Mouse (Mus musculus): ENCODE results near the gene Ssu72. TPM values are rescaled to one million over a fixed set of nuclear protein-coding genes. Genes with fewer than 3 reads are reported as not detected.
"Not testable (repeated sequence)": the region's sequence is repeated elsewhere in the genome, so short reads cannot be mapped to it uniquely, and the experiment has no call there.

Ssu72 gene
- polyA plus RNA-seq, 1 experiment from 2014 or later = 145 TPM

DNA sequence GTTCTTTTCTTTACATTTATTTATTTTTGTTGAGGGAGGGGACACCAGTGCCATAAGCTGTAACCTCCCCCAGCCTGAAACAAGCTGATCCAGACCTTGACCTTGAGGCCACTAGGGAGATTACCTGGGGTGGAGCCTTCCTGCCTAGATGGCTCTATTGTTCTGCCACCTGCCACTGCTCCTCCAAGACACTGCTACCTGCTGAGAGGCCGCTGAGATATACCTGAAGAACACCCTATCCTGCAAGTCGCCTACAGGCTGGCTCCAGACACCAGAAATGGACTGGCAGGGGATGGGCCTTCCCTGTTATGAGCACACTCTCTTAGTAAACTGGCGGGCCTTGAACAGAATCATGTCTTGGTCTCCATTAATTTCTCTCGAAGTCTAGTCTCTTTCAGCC lies 34.4 kb upstream of the Ssu72 start:
- H3K27ac ChIP-seq (ENCODE audit: low read length); H3K4me2 ChIP-seq (replicated peaks; ENCODE audit: low read depth, low read length); H3K4me3 ChIP-seq (ENCODE audit: low read depth, low read length); H3K27me3 ChIP-seq (ENCODE audit: control insufficient read depth, insufficient read depth, low read length); H3K36me3 ChIP-seq (ENCODE audit: control insufficient read depth, insufficient read depth, low read length); H3K9ac ChIP-seq (replicated peaks; ENCODE audit: low read depth, low read length); H3K9me3 ChIP-seq (ENCODE audit: control insufficient read depth, low read depth, low read length); H3K4me1 ChIP-seq (ENCODE audit: control insufficient read depth, insufficient read depth, low read length); ATAC-seq (ENCODE audit: insufficient number of reproducible peaks, insufficient read depth, low FRiP score, low read depth): not testable (repeated sequence)
- whole genome bisulfite sequencing = 55% methylated on average over 4 of the region's 4 CpGs

DNA sequence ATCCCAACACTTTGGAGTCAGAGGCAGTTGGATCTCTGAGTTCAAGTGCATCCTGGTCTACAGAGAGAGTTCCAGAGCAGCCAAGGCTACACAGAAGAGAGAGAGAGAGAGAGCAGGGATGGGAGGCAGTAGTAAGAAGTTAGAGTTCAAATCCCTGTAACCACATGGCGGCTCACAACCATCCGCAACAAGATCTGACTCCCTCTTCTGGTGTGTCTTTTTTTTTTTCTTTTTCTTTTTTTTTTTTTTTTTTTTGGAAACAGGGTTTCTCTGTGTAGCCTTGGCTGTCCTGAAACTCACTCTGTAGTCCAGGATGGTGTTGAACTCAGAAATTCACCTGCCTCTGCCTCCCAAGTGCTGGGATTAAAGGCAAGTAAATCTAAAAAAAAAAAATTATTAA lies 32.5 kb upstream of the Ssu72 start:
- Histone ChIP-seq H3K9me3 (ENCODE audit: control insufficient read depth, low read depth, low read length) (no peaks in the 10 kb centered on the region), H3K4me2 (replicated peaks; ENCODE audit: low read depth, low read length) (no peak overlapping the region), H3K36me3 (ENCODE audit: control insufficient read depth, insufficient read depth, low read length) (no peaks in the 10 kb centered on the region), H3K4me3 (ENCODE audit: low read depth, low read length) (no peak overlapping the region), H3K27me3 (ENCODE audit: control insufficient read depth, insufficient read depth, low read length) (no peaks in the 10 kb centered on the region), H3K27ac (ENCODE audit: low read length) (no peak overlapping the region), H3K4me1 (ENCODE audit: control insufficient read depth, insufficient read depth, low read length) (peaks cover 6% of the 10 kb centered on the region; the same call in 1 of the 2 replicates), H3K9ac (replicated peaks; ENCODE audit: low read depth, low read length) (no peak overlapping the region; the same call in 1 of the 2 replicates)
- ATAC-seq (ENCODE audit: insufficient number of reproducible peaks, insufficient read depth, low FRiP score, low read depth) = no peak
- 50% methylated on average over 2 of the region's 2 CpGs for WGBS

GRCm38 (mm10) chr4:155675991-155676390 lies 28.6 kb upstream of the Ssu72 start:
- no peak overlapping the region for H3K4me2 ChIP-seq (replicated peaks; ENCODE audit: low read depth, low read length)
- H3K4me1 ChIP-seq (ENCODE audit: control insufficient read depth, insufficient read depth, low read length) = no peaks in the 10 kb centered on the region
- WGBS = 85% methylated on average over 2 of the region's 2 CpGs
- no peaks in the 10 kb centered on the region for H3K9me3 ChIP-seq (ENCODE audit: control insufficient read depth, low read depth, low read length)
- no peak for ATAC-seq (ENCODE audit: insufficient number of reproducible peaks, insufficient read depth, low FRiP score, low read depth)
- H3K36me3 ChIP-seq (ENCODE audit: control insufficient read depth, insufficient read depth, low read length) = no peaks in the 10 kb centered on the region
- no peak overlapping the region for H3K27ac ChIP-seq (ENCODE audit: low read length)
- H3K4me3 ChIP-seq (ENCODE audit: low read depth, low read length) = no peak overlapping the region
- H3K9ac ChIP-seq (replicated peaks; ENCODE audit: low read depth, low read length) = no peak overlapping the region
- H3K27me3 ChIP-seq (ENCODE audit: control insufficient read depth, insufficient read depth, low read length) = no peaks in the 10 kb centered on the region

DNA sequence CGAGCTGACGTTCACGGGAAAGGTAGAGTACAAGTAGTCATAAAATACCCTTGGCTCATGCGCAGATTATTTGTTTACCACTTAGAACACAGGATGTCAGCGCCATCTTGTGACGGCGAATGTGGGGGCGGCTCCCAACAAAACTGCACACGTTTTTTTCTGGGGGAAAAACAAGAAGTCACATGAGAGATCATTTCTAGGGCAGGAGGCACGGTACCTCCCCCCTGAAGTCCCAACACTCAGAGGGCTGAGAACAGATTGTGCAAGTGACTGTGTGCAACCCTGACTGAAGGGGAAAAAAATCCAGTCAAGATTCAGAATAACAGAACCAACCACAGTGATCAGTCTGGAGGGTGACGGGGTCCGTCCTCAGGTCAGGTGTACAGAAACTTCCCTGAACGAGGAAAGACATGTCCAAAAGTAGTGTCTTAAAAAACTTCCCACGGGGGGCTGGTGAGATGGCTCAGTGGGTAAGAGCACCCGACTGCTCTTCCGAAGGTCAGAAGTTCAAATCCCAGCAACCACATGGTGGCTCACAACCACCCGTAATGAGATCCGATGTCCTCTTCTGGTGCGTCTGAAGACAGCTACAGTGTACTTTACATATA lies 20.8 kb upstream of the Ssu72 start:
- 91% methylated on average over 16 of the region's 19 CpGs for WGBS
- not testable (repeated sequence) for H3K4me1 ChIP-seq (ENCODE audit: control insufficient read depth, insufficient read depth, low read length); H3K4me2 ChIP-seq (replicated peaks; ENCODE audit: low read depth, low read length); H3K4me3 ChIP-seq (ENCODE audit: low read depth, low read length); ATAC-seq (ENCODE audit: insufficient number of reproducible peaks, insufficient read depth, low FRiP score, low read depth); H3K9ac ChIP-seq (replicated peaks; ENCODE audit: low read depth, low read length); H3K27ac ChIP-seq (ENCODE audit: low read length); H3K9me3 ChIP-seq (ENCODE audit: control insufficient read depth, low read depth, low read length); H3K36me3 ChIP-seq (ENCODE audit: control insufficient read depth, insufficient read depth, low read length); H3K27me3 ChIP-seq (ENCODE audit: control insufficient read depth, insufficient read depth, low read length)

- H3K27ac ChIP-seq (ENCODE audit: low read length); H3K9me3 ChIP-seq (ENCODE audit: control insufficient read depth, low read depth, low read length); H3K9ac ChIP-seq (replicated peaks; ENCODE audit: low read depth, low read length); H3K36me3 ChIP-seq (ENCODE audit: control insufficient read depth, insufficient read depth, low read length); H3K4me3 ChIP-seq (ENCODE audit: low read depth, low read length); ATAC-seq (ENCODE audit: insufficient number of reproducible peaks, insufficient read depth, low FRiP score, low read depth); H3K27me3 ChIP-seq (ENCODE audit: control insufficient read depth, insufficient read depth, low read length); H3K4me1 ChIP-seq (ENCODE audit: control insufficient read depth, insufficient read depth, low read length); H3K4me2 ChIP-seq (replicated peaks; ENCODE audit: low read depth, low read length): not testable (repeated sequence)
- WGBS = 78% methylated on average over 4 of the region's 4 CpGs
Measured at GRCm38 (mm10) chr4:155687764-155688163, 16.8 kb upstream of the Ssu72 start.

DNA sequence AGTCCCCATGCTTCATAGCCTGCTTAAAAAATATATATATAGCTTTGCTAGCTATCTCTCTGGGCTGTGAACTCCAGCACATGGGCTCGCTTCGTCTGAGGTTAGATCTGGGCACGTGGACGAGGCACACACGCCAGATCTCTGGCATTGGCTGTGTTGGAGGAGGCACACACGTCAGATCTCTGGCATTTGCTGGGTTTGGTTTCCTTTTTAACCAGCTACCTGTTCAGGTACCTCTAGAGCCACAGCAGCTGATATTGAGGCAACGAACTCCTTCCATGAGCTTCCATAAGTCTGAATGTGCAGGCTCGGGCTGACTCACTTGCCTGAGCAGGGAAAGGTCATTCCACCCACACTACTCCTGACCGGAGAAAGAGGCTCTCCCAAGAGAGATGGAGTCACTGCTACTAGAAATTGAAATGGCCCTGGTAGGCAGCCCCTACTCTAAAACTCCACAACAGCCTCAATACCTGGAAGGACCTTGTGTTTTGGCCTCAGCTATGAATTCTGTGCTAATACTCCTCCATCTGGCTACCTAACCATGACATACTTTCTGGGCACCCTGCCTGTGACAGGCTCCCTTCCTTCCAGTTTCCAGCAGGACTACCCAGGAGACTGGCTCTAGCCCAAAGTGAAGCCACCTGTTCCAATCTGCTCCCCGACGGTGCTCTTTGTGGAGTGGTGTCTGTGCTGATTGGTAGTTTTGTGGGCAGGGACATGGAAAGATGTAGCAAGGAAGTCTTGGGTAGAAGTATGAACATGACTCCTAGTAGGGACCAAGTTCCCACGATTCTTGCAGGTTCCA lies 13.8 kb upstream of the Ssu72 start:
- 84% methylated on average over 12 of the region's 12 CpGs for WGBS
- H3K4me2 ChIP-seq (replicated peaks; ENCODE audit: low read depth, low read length) = no peak overlapping the region
- H3K4me1 ChIP-seq (ENCODE audit: control insufficient read depth, insufficient read depth, low read length) = 0 out of 2 replicates have a peak, but pooled peaks cover 6% of the 10 kb centered on the region
- no peak overlapping the region for H3K9ac ChIP-seq (replicated peaks; ENCODE audit: low read depth, low read length)
- H3K27ac ChIP-seq (ENCODE audit: low read length) = no peak overlapping the region
- no peaks in the 10 kb centered on the region for H3K36me3 ChIP-seq (ENCODE audit: control insufficient read depth, insufficient read depth, low read length)
- H3K4me3 ChIP-seq (ENCODE audit: low read depth, low read length) = no peak overlapping the region
- no peak for ATAC-seq (ENCODE audit: insufficient number of reproducible peaks, insufficient read depth, low FRiP score, low read depth)
- H3K27me3 ChIP-seq (ENCODE audit: control insufficient read depth, insufficient read depth, low read length) = no peaks in the 10 kb centered on the region
- no peaks in the 10 kb centered on the region for H3K9me3 ChIP-seq (ENCODE audit: control insufficient read depth, low read depth, low read length)

DNA sequence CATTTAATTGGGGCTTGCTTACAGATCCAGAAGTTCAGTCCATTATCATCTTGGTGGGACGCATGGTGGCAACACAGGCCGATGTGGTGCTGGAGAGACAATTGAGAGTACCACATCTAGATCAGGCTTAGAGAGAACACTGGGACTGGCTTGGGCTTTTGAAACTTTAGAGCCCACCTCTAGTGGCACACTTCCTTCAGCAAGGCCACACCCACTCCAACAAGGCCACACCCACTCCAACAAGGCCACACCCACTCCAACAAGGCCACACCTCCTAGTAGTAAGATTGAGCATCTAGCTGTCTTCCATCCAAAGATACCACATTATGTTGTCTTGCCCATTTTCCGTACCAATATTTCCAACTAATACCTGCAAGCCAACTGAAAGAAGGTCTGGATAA lies 12.2 kb upstream of the Ssu72 start:
- no peaks in the 10 kb centered on the region for H3K27me3 ChIP-seq (ENCODE audit: control insufficient read depth, insufficient read depth, low read length)
- no peaks in the 10 kb centered on the region for H3K36me3 ChIP-seq (ENCODE audit: control insufficient read depth, insufficient read depth, low read length)
- H3K9me3 ChIP-seq (ENCODE audit: control insufficient read depth, low read depth, low read length) = no peaks in the 10 kb centered on the region
- H3K4me3 ChIP-seq (ENCODE audit: low read depth, low read length) = no peak overlapping the region
- no peak overlapping the region for H3K4me2 ChIP-seq (replicated peaks; ENCODE audit: low read depth, low read length)
- H3K9ac ChIP-seq (replicated peaks; ENCODE audit: low read depth, low read length) = no peak overlapping the region
- no peak for ATAC-seq (ENCODE audit: insufficient number of reproducible peaks, insufficient read depth, low FRiP score, low read depth)
- no peak overlapping the region for H3K27ac ChIP-seq (ENCODE audit: low read length)
- WGBS = 90% methylated on average over 3 of the region's 3 CpGs
- 0 out of 2 replicates have a peak, but pooled peaks cover 6% of the 10 kb centered on the region for H3K4me1 ChIP-seq (ENCODE audit: control insufficient read depth, insufficient read depth, low read length)

DNA sequence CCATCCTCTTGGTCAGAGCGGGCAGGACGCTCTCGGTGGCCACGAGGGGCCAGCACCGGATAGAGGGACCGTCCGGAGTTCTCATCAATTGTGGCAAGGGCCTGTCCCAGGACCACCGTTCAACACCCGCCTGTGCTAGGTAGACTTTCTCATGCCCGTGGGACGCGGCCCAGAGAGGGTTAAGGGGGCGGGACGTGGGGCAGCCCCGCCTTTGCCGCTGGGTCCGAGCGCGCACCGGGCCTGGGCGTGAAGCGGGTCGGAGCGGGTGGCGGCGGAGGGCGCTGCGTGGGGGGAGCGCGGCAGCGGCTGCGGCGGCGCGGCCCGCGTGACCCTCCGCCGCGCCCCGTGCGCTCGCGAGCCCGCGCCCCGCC lies 10.5 kb upstream of the Ssu72 start, which contains the start of gene Fndc10:
Fndc10 (plus strand) TSS at position 232 of the 371 bp plus-strand sequence.
- peak within 1 kb of the TSS; percentile 81 for H3K4me2 ChIP-seq (replicated peaks; ENCODE audit: low read depth, low read length)
- peak; percentile 80 for ATAC-seq (ENCODE audit: insufficient number of reproducible peaks, insufficient read depth, low FRiP score, low read depth)
- H3K27ac ChIP-seq (ENCODE audit: low read length) = peak within 1 kb of the TSS; percentile 52; the same call in 1 of the 2 replicates
- peak within 1 kb of the TSS; percentile 66 for H3K4me3 ChIP-seq (ENCODE audit: low read depth, low read length)
- H3K4me1 ChIP-seq (ENCODE audit: control insufficient read depth, insufficient read depth, low read length) = 0 out of 2 replicates have a peak, but pooled peaks cover 6% of the 10 kb centered on the region
- no peaks in the 10 kb centered on the region for H3K9me3 ChIP-seq (ENCODE audit: control insufficient read depth, low read depth, low read length)
- WGBS = under 1% methylated on average over 33 of the region's 47 CpGs
- peak within 1 kb of the TSS; percentile 47 for H3K9ac ChIP-seq (replicated peaks; ENCODE audit: low read depth, low read length)
- no peaks in the 10 kb centered on the region for H3K27me3 ChIP-seq (ENCODE audit: control insufficient read depth, insufficient read depth, low read length)
- no peaks in the 10 kb centered on the region for H3K36me3 ChIP-seq (ENCODE audit: control insufficient read depth, insufficient read depth, low read length)
